Mouse (Mus musculus) layer of hippocampus, postnatal 36 days (tissue): ENCODE measurements around the gene Slc39a7. TPM values are rescaled to one million over a fixed set of nuclear protein-coding genes. Genes with fewer than 3 reads are reported as not detected.
A peak's percentile ranks its signal among the peaks of the same experiment; 100 is the strongest.
"Not testable (repeated sequence)": the region's sequence is repeated elsewhere in the genome, so short reads cannot be mapped to it uniquely, and the experiment has no call there.

ENCODE experiments used
- DNase-seq, 2 experiments: peaks; one replicate each; pipeline ENCODE4 v3.0.0; 2022
- microRNA-seq, 2 experiments: library from miRNA; unstranded; fragments of <30 nt; microRNA quantifications; one replicate each; pipeline ENCODE4 v1.2.0; 2021
- total RNA-seq, 2 experiments: library from RNA; stranded (reverse); gene quantifications; 2 replicates each; pipeline ENCODE4 v1.2.3; 2021

Gene Slc39a7
- total RNA-seq, 2 experiments from 2014 or later = 88.5 to 92.6 TPM

DNA sequence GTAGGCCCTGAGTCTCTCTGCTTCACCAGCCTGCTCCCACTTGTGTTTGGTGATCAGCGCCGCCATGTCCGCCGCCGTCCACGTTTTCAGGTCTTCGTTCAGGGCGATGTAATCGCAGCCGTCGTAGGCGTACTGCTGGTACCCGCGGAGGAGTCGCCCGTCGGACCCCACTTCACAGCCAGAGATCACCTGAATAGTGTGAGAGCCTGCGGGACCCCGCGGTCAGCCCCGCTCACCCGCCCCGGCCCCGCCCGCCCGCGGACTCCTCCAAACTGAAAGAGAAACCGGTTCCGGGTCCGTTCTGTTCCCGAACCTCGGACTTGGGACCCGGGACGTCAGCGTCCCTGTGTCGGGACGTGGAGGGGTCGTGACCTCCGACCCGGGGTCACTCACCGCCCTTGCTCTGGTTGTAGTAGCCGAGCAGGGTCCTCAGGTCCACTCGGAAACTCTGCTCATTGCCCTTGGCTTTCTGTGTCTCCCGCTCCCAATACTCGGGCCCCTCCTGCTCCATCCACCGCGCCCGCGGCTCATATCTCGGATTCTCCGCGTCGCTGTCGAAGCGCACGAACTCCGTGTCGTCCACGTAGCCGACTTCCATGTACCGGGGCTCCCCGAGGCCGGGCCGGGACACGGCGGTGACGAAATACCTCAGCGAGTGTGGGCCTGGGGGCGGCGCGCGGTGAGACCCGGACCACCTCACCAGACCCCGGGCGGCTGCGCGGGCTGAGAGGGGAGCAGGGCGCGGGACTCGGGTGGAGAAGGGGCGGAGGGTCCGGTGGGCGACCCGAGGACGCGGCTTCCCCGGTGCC lies 31.9 kb downstream of the Slc39a7 start:
- no peak for DNase-seq

DNA sequence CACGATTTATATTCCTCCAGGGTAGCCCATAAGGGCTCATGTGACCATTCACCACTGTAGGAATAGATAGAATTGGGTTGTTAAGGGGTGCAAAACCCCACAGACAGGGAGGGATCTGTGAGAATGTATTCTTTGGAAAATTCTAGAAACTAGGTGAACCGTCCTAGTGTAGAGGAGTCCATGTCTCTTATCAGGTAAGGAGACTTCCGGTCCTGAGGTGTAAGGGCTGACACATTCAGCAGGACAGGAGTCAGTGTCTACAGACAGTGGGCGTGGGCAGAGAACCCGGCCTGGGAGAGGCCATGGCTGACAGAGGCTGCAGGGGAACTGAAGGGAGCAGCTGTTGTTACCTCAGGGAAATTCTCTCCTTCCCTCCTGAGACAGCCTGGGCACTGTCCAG lies 32.8 kb downstream of the Slc39a7 start:
- DNase-seq = not testable (repeated sequence)

- DNase-seq = not testable (repeated sequence)
These were observed 34.5 kb downstream of the Slc39a7 start for GRCm38 (mm10) chr17:33997025-33997424.

DNA sequence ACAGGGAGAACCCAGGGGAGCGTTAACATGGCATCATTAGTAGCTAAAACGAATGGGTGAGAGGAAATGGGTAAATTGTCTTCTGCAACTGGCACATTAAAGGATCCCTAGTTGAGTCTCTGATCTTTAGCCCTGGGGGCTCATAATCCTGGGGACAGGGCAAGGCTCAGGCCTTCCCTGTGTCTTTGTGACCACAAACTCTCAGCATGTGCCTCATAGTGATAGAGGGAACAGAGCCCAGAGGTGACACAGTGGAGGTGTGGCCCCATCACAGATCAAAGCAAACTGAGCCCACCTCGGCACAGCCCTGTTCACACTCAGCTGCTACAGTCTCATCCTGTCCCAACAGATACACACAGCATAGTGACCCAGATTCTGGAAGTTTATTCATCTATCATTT lies 35.8 kb downstream of the Slc39a7 start:
- DNase-seq = no peak

DNA sequence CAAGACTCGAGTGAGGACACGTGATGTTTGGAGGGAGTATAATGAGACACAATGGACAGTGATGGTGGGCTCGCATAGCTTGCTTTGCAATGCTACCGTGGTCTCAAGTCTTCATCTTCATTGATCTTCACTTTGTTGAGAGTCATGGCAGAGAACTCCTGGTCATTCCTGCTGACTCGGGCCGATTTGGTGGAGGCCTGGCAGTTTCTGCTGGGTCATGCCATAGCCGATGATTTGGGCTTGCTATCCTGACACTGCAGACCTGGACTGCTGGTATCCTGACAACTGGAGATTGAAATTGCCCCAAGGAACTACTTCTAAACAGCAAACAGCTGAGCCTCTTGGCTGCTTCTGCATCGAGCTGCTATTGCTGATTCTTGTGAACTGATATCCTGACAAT lies 36.5 kb downstream of the Slc39a7 start:
- DNase-seq = no peak

GRCm38 (mm10) chr17:33991788-33992664 lies 39.5 kb downstream of the Slc39a7 start:
- DNase-seq = no peak

- DNase-seq = not testable (repeated sequence)
These were observed 49.3 kb downstream of the Slc39a7 start for GRCm38 (mm10) chr17:33982136-33982535.

DNA sequence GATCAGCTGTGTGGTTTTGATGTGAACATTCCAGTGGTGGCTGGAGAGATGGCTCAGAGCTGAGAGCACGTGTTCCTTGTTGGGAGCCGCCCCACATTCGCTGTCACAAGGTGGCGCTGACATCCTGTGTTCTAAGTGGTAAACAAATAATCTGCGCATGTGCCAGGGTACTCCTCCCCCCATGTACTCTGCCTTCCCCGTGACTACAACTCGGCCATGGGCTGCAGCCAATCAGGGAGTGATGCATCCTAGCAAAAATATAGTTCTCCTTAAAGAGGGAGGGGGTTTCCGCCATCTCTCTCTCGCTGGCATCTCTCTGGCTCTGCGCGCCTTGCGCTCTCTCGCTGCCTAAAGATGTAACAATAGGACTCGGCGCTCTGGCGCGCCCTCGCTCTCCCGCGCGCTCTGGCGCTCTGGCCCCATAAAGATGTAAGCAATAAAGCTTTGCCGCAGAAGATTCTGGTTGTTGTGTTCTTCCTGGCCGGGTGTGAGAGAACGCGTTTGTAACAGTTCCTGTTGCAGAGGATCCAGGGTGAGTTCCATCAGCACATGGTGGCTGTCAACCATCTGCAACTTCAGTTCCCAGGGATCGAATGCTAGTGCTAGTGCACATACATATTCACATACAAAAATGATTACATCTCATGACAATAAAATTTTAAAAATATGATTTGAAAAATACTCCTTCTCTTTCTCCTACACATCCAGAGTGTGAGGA lies 50.1 kb downstream of the Slc39a7 start:
- peak; percentile 83 for DNase-seq

DNA sequence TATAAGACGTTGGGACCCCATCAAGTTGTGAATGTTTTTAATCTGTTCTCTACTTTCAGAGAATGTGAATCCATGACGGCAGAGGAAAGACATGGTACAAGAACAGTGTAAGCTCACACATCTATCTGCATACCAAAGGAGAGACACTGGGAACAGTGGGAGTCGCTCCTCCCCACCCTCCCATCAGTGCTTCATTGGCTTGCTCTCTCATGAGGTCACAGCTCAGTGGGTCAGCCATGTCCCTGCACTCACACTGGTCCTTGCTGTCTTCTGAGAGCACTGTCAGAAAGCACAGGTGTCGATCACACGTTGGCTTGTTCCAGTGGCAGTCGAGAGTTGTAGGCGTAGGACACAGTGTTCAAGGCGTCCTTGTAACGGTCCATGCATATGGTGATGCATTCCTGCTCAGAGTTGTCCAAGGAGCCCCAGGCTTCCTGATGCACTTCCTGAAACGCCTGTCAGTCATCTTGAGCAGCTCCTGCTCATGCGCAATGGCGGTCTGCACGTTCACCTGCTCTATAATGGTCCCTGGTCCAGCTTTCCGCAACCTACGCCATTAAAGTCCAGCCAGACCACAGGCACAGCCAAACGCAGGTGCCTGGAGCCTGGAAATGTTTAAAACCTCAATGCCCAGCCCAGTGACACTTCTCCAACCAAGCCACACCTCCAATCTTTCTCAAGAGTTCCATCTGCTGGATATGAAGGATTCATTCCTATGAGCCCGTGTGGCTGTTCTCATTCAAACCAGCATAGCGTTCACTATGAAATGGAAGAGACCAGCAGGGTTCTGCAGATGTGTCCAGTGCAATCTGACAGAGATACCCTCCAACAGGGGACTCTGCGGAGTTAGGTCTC lies 51.1 kb downstream of the Slc39a7 start:
- no peak for DNase-seq

GRCm38 (mm10) chr17:33979512-33980050 lies 51.9 kb downstream of the Slc39a7 start:
- no peak for DNase-seq

- DNase-seq = no peak
These were observed 52.9 kb downstream of the Slc39a7 start for GRCm38 (mm10) chr17:33978631-33979031.

Small RNA genes within 50 kb of the gene (microRNA-seq; reads per million reads assigned to microRNA genes)
- gene Mir219a-1 (0 to 0.21 reads per million in 2 experiments), gene Mir219c (0 reads per million in 2 experiments)

Other genes starting within 250 kb of the Slc39a7 start
- 1 to 10 TPM; 3.3 to 5.9 TPM for gene Angptl4, start 249.9 kb downstream of the Slc39a7 start, total RNA-seq
- gene Kank3, start 221.2 kb downstream of the Slc39a7 start, total RNA-seq = 10 to 100 TPM; 35.0 to 36.2 TPM
- 100 to 1,000 TPM; 742 to 754 TPM for gene Rps28, start 207.1 kb downstream of the Slc39a7 start, total RNA-seq
- gene Ndufa7, start 207.1 kb downstream of the Slc39a7 start, total RNA-seq = 100 to 1,000 TPM; 207 to 228 TPM
- gene Cd320, start 188.6 kb downstream of the Slc39a7 start, total RNA-seq = 10 to 100 TPM; 22.2 to 24.9 TPM
- gene Gm7029, start 157.8 kb downstream of the Slc39a7 start, total RNA-seq = not detected
- gene Kifc1, start 141.0 kb downstream of the Slc39a7 start, total RNA-seq = 1 to 10 TPM; 1.9 to 2.5 TPM
- gene Platr17, start 126.5 kb downstream of the Slc39a7 start, total RNA-seq = not detected
- gene Daxx, start 122.3 kb downstream of the Slc39a7 start, total RNA-seq = 10 to 100 TPM; 25.4 to 33.0 TPM
- gene Tapbp, start 115.8 kb downstream of the Slc39a7 start, total RNA-seq = 10 to 100 TPM; 32.5 to 38.9 TPM
- gene Zbtb22, start 115.8 kb downstream of the Slc39a7 start, total RNA-seq = 10 to 100 TPM; 26.9 to 30.8 TPM
- gene Rgl2, start 102.1 kb downstream of the Slc39a7 start, total RNA-seq = 10 to 100 TPM; 66.4 to 79.8 TPM
- gene Pfdn6, start 91.3 kb downstream of the Slc39a7 start, total RNA-seq = 10 to 100 TPM; 85.6 to 91.8 TPM
- gene Wdr46, start 91.0 kb downstream of the Slc39a7 start, total RNA-seq = 10 to 100 TPM; 15.9 to 17.9 TPM
- gene B3galt4, start 80.2 kb downstream of the Slc39a7 start, total RNA-seq = 1 to 10 TPM; 4.5 to 6.2 TPM
- 10 to 100 TPM; 80.0 to 84.8 TPM for gene Vps52, start 75.9 kb downstream of the Slc39a7 start, total RNA-seq
- 100 to 1,000 TPM; 327 to 330 TPM for gene Rps18, start 75.7 kb downstream of the Slc39a7 start, total RNA-seq
- gene H2-K1, start 31.3 kb downstream of the Slc39a7 start, total RNA-seq = 10 to 100 TPM; 16.3 to 16.9 TPM
- 10 to 100 TPM; 39.6 to 42.9 TPM for gene Ring1, start 7.0 kb downstream of the Slc39a7 start, total RNA-seq
- 10 to 100 TPM; 60.2 to 61.7 TPM for gene H2-Ke6, start 3.6 kb downstream of the Slc39a7 start, total RNA-seq
- gene Rxrb, start 130 bp upstream of the Slc39a7 start, total RNA-seq = 10 to 100 TPM; 77.8 to 79.2 TPM
- gene Col11a2, start 7.8 kb upstream of the Slc39a7 start, total RNA-seq = 10 to 100 TPM; 20.3 to 21.8 TPM
- gene H2-Oa, start 60.7 kb upstream of the Slc39a7 start, total RNA-seq = under 1 TPM; 0.35 to 0.42 TPM
- 10 to 100 TPM; 26.7 to 31.7 TPM for gene H2-DMa, start 87.9 kb upstream of the Slc39a7 start, total RNA-seq
- gene Brd2, start 91.0 kb upstream of the Slc39a7 start, total RNA-seq = 100 to 1,000 TPM; 182 to 193 TPM
- under 1 TPM; 0.67 to 0.96 TPM for gene H2-DMb2, start 111.6 kb upstream of the Slc39a7 start, total RNA-seq
- gene H2-DMb1, start 121.4 kb upstream of the Slc39a7 start, total RNA-seq = 1 to 10 TPM in 1 of 2 experiments, under 1 TPM in 1; 0.95 to 1.7 TPM
- gene Tap1, start 155.9 kb upstream of the Slc39a7 start, total RNA-seq = 1 to 10 TPM; 3.4 to 3.5 TPM
- gene Psmb9, start 156.1 kb upstream of the Slc39a7 start, total RNA-seq = 1 to 10 TPM; 1.2 to 1.7 TPM
- gene Psmb8, start 166.0 kb upstream of the Slc39a7 start, total RNA-seq = 1 to 10 TPM; 2.7 to 3.2 TPM
- 10 to 100 TPM in 1 of 2 experiments, 1 to 10 TPM in 1; 8.5 to 10.3 TPM for gene Tap2, start 171.8 kb upstream of the Slc39a7 start, total RNA-seq
- under 1 TPM in 1 of 2 experiments, not detected in 1; 0.47 TPM for gene H2-Ob, start 207.2 kb upstream of the Slc39a7 start, total RNA-seq
- 1 to 10 TPM; 1.6 to 1.9 TPM for gene H2-Ab1, start 226.0 kb upstream of the Slc39a7 start, total RNA-seq